Mouse (Mus musculus): ENCODE measurements around the gene Afg3l1. TPM values are rescaled to one million over a fixed set of nuclear protein-coding genes. Genes with fewer than 3 reads are reported as not detected.
"Not testable (repeated sequence)": the region's sequence is repeated elsewhere in the genome, so short reads cannot be mapped to it uniquely, and the experiment has no call there.

Gene Afg3l1
- polyA plus RNA-seq, 1 experiment = 28.2 TPM

- TF ChIP-seq POLR2A (IDR thresholded peaks at IDR 0.05; ENCODE audit: borderline replicate concordance, insufficient read depth, low read length) (no peak), CTCF (IDR thresholded peaks at IDR 0.05; ENCODE audit: borderline replicate concordance, insufficient read depth, low read depth, low read length) (no peak)
- 54% methylated on average over 25 of the region's 25 CpGs for WGBS
- Histone ChIP-seq H3K4me3 (replicated peaks; ENCODE audit: insufficient read depth, low read depth, low read length) (no peak overlapping the region), H3K27ac (ENCODE audit: insufficient read depth, low read length) (no peak overlapping the region), H3K4me1 (ENCODE audit: control insufficient read depth, insufficient read depth, low read length) (peaks cover 7% of the 10 kb centered on the region), H3K27me3 (ENCODE audit: control insufficient read depth, insufficient read depth, low read length) (no peaks in the 10 kb centered on the region)
- no peak for DNase-seq
Measured at GRCm38 (mm10) chr8:123527720-123528489, 50.2 kb downstream of the Afg3l1 start.

- DNase-seq = no peak
- 91% methylated on average over 9 of the region's 9 CpGs for WGBS
- no peak overlapping the region for H3K4me3 ChIP-seq (replicated peaks; ENCODE audit: insufficient read depth, low read depth, low read length)
- TF ChIP-seq CTCF (IDR thresholded peaks at IDR 0.05; ENCODE audit: borderline replicate concordance, insufficient read depth, low read depth, low read length) (no peak), POLR2A (IDR thresholded peaks at IDR 0.05; ENCODE audit: borderline replicate concordance, insufficient read depth, low read length) (no peak)
- no peaks in the 10 kb centered on the region for H3K27me3 ChIP-seq (ENCODE audit: control insufficient read depth, insufficient read depth, low read length)
- H3K4me1 ChIP-seq (ENCODE audit: control insufficient read depth, insufficient read depth, low read length) = no peaks in the 10 kb centered on the region
- H3K27ac ChIP-seq (ENCODE audit: insufficient read depth, low read length) = no peak overlapping the region
Measured at GRCm38 (mm10) chr8:123536242-123536989, 58.7 kb downstream of the Afg3l1 start.

DNA sequence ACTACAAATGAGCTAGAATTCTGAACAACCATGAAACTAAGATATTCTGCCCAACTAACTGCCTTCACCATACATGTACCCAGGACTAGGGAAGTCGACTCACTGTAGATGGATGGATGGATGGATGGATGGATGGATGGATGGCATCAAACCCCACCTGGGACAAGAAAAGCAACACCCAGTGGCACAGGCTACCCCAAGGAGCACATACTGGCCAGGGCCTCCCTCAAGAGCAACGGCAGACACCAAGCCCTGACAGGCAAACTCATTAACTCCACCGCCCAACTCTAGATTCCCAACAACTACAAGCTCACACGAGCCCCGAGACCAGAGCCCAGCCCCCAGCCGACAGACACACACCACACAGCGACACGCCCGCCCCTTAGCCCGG lies 59.3 kb downstream of the Afg3l1 start:
- TF ChIP-seq POLR2A (IDR thresholded peaks at IDR 0.05; ENCODE audit: borderline replicate concordance, insufficient read depth, low read length) (no peak), CTCF (IDR thresholded peaks at IDR 0.05; ENCODE audit: borderline replicate concordance, insufficient read depth, low read depth, low read length) (no peak)
- no peak for DNase-seq
- WGBS = 38% methylated on average over 6 of the region's 10 CpGs
- Histone ChIP-seq H3K4me1 (ENCODE audit: control insufficient read depth, insufficient read depth, low read length) (no peaks in the 10 kb centered on the region), H3K4me3 (replicated peaks; ENCODE audit: insufficient read depth, low read depth, low read length) (no peak overlapping the region), H3K27ac (ENCODE audit: insufficient read depth, low read length) (no peak overlapping the region), H3K27me3 (ENCODE audit: control insufficient read depth, insufficient read depth, low read length) (no peaks in the 10 kb centered on the region)

GRCm38 (mm10) chr8:123537641-123538040 lies 59.9 kb downstream of the Afg3l1 start:
- H3K27ac ChIP-seq (ENCODE audit: insufficient read depth, low read length); H3K27me3 ChIP-seq (ENCODE audit: control insufficient read depth, insufficient read depth, low read length); H3K4me3 ChIP-seq (replicated peaks; ENCODE audit: insufficient read depth, low read depth, low read length); H3K4me1 ChIP-seq (ENCODE audit: control insufficient read depth, insufficient read depth, low read length): not testable (repeated sequence)
- 55% methylated on average over 7 of the region's 14 CpGs for WGBS
- DNase-seq = peak; percentile 40 to 43

Other genes starting within 250 kb of the Afg3l1 start
- 18.5 and 22.1 TPM in 2 replicates for gene Spata2l, start 241.7 kb upstream of the Afg3l1 start, polyA plus RNA-seq (2012; rRNA removed)
- gene Zfp276, start 223.7 kb upstream of the Afg3l1 start, polyA plus RNA-seq (2012; rRNA removed) = 33.5 and 36.8 TPM in 2 replicates
- 83.7 and 86.7 TPM in 2 replicates for gene Vps9d1, start 223.6 kb upstream of the Afg3l1 start, polyA plus RNA-seq (2012; rRNA removed)
- 3.9 and 4.5 TPM in 2 replicates for gene Fanca, start 159.3 kb upstream of the Afg3l1 start, polyA plus RNA-seq (2012; rRNA removed)
- 33.0 and 36.4 TPM in 2 replicates for gene Spire2, start 145.2 kb upstream of the Afg3l1 start, polyA plus RNA-seq (2012; rRNA removed)
- gene Tcf25, start 104.2 kb upstream of the Afg3l1 start, polyA plus RNA-seq (2012; rRNA removed) = 691 and 692 TPM in 2 replicates
- gene Mc1r, start 70.8 kb upstream of the Afg3l1 start, polyA plus RNA-seq (2012; rRNA removed) = 0.05 and 0.06 TPM in 2 replicates
- 670 and 684 TPM in 2 replicates for gene Tubb3, start 66.5 kb upstream of the Afg3l1 start, polyA plus RNA-seq (2012; rRNA removed)
- 73.1 and 73.4 TPM in 2 replicates for gene Def8, start 54.4 kb upstream of the Afg3l1 start, polyA plus RNA-seq (2012; rRNA removed)
- gene Dbndd1, start 37.6 kb downstream of the Afg3l1 start, polyA plus RNA-seq (2012; rRNA removed) = 39.5 and 39.7 TPM in 2 replicates
- gene Gas8, start 40.9 kb downstream of the Afg3l1 start, polyA plus RNA-seq (2012; rRNA removed) = 40.7 and 42.9 TPM in 2 replicates
- gene Rhou, start 176.0 kb downstream of the Afg3l1 start, polyA plus RNA-seq (2012; rRNA removed) = 33.4 and 34.9 TPM in 2 replicates

Measured in cerebellum, adult 2 months (tissue).